Mouse (Mus musculus) CH12.LX (cell line): Measurements from ENCODE around the gene Cyp4x1. TPM values are rescaled to one million over a fixed set of nuclear protein-coding genes. Genes with fewer than 3 reads are reported as not detected.

ENCODE experiments used
- DNase-seq: peaks from one replicate; pipeline ENCODE4 v3.0.0-alpha.2; 2013; ENCODE audit errors: extremely low read depth
- H3K27ac ChIP-seq: 2 replicates; pipeline ENCODE4 v1.5.1; 2012; ENCODE audit warnings: low read depth, mild to moderate bottlenecking, control low read depth, moderate library complexity; ENCODE audit not compliant: insufficient read depth
- H3K27me3 ChIP-seq: replicated peaks from 2 replicates; pipeline ENCODE3; 2012; ENCODE audit warnings: inconsistent platforms
- H3K36me3 ChIP-seq, 2 experiments: replicated peaks in 1 of 2; 2 replicates each; pipeline versions ENCODE3 to v1.6.1; 2012; ENCODE audit warnings: inconsistent platforms in 1 of 2, low read length in 1 of 2, mild to moderate bottlenecking in 1 of 2, mixed read lengths in 1 of 2, moderate library complexity in 1 of 2; ENCODE audit not compliant: control insufficient read depth in 1 of 2, insufficient read depth in 1 of 2
- H3K4me1 ChIP-seq, 2 experiments: 2 replicates each; pipeline ENCODE4 v1.6.1; 2012; ENCODE audit warnings: inconsistent platforms in 1 of 2, moderate library complexity in 1 of 2; ENCODE audit not compliant: insufficient read depth in 2 of 2, control insufficient read depth in 1 of 2
- H3K4me2 ChIP-seq: 2 replicates; pipeline ENCODE4 v1.6.1; 2012; ENCODE audit warnings: low read depth, mild to moderate bottlenecking, control low read depth; ENCODE audit not compliant: poor library complexity, insufficient read depth, severe bottlenecking
- H3K4me3 ChIP-seq, 3 experiments: fragments of 150-350 bp in 1 of 3; sonication (generic) in 1 of 3; replicated peaks in 1 of 3; 2 replicates each; pipeline versions ENCODE3 to v1.5.1; 2011 to 2012; ENCODE audit warnings: low read depth in 2 of 3, low read length in 2 of 3, mild to moderate bottlenecking in 2 of 3, moderate library complexity in 2 of 3, control low read depth in 1 of 3, improper control_type of control experiment in 1 of 3, inconsistent platforms in 1 of 3, mixed read lengths in 1 of 3; ENCODE audit not compliant: poor library complexity in 1 of 3
- H3K79me2 ChIP-seq: replicated peaks from 2 replicates; pipeline ENCODE4 v1.6.1; 2012; ENCODE audit warnings: mild to moderate bottlenecking, moderate library complexity; ENCODE audit not compliant: control insufficient read depth, poor library complexity, insufficient read depth, severe bottlenecking; ENCODE audit errors: extremely low read depth
- H3K9ac ChIP-seq: 2 replicates; pipeline ENCODE4 v1.6.1; 2012; ENCODE audit warnings: low read depth, mild to moderate bottlenecking, control low read depth, moderate library complexity; ENCODE audit not compliant: insufficient read depth
- H3K9me3 ChIP-seq: replicated peaks from 2 replicates; pipeline ENCODE3; 2012; ENCODE audit warnings: low read length, inconsistent platforms, mixed read lengths
- CHD1 ChIP-seq: IDR thresholded peaks from 2 replicates; pipeline ENCODE4 v1.6.1; 2012; ENCODE audit warnings: low read depth, low read length, improper control_type of control experiment, inconsistent platforms
- CTCF ChIP-seq, 2 experiments: IDR thresholded peaks in 1 of 2; conservative IDR thresholded peaks in 1 of 2; 2 replicates each; pipeline ENCODE4 v1.5.1; 2011 to 2012; ENCODE audit warnings: low read depth in 2 of 2, low read length in 2 of 2, improper control_type of control experiment in 1 of 2, inconsistent platforms in 1 of 2, mild to moderate bottlenecking in 1 of 2, moderate library complexity in 1 of 2
- E2F4 ChIP-seq: IDR thresholded peaks from 2 replicates; pipeline ENCODE4 v1.6.1; 2011; ENCODE audit warnings: low read depth, low read length, improper control_type of control experiment; ENCODE audit not compliant: insufficient replicate concordance
- ELF1 ChIP-seq: IDR thresholded peaks from 2 replicates; pipeline ENCODE4 v1.6.1; 2014; ENCODE audit warnings: low read depth, mild to moderate bottlenecking, inconsistent platforms, low read length, improper control_type of control experiment
- IRF4 ChIP-seq: IDR thresholded peaks from 2 replicates; pipeline ENCODE4 v1.6.1; 2014; ENCODE audit warnings: low read depth, mild to moderate bottlenecking, inconsistent platforms, low read length, improper control_type of control experiment
- JUND ChIP-seq: conservative IDR thresholded peaks from 2 replicates; pipeline ENCODE4 v1.6.1; 2011; ENCODE audit warnings: low read depth, low read length, improper control_type of control experiment
- KAT2A ChIP-seq: IDR thresholded peaks from 2 replicates; pipeline ENCODE4 v1.6.1; 2012; ENCODE audit warnings: low read length, improper control_type of control experiment, inconsistent platforms; ENCODE audit not compliant: insufficient replicate concordance
- MAZ ChIP-seq: IDR thresholded peaks from 2 replicates; pipeline ENCODE4 v1.6.1; 2012; ENCODE audit warnings: low read depth, mild to moderate bottlenecking, inconsistent platforms, low read length, improper control_type of control experiment, moderate library complexity
- MEF2A ChIP-seq: IDR thresholded peaks from 2 replicates; pipeline ENCODE4 v1.6.1; 2014; ENCODE audit warnings: low read depth, mild to moderate bottlenecking, inconsistent platforms, low read length, improper control_type of control experiment, borderline replicate concordance
- MXI1 ChIP-seq: IDR thresholded peaks from 2 replicates; pipeline ENCODE4 v1.6.1; 2011; ENCODE audit warnings: mild to moderate bottlenecking, low read depth, low read length, improper control_type of control experiment
- NELFE ChIP-seq: IDR thresholded peaks from 2 replicates; pipeline ENCODE4 v1.6.1; 2011; ENCODE audit warnings: low read depth, low read length, improper control_type of control experiment
- NRF1 ChIP-seq: IDR thresholded peaks from 2 replicates; pipeline ENCODE4 v1.6.1; 2014; ENCODE audit warnings: low read depth, mild to moderate bottlenecking, inconsistent platforms, low read length, improper control_type of control experiment, moderate library complexity
- PAX5 ChIP-seq: IDR thresholded peaks from 2 replicates; pipeline ENCODE4 v1.6.1; 2012; ENCODE audit warnings: low read length, inconsistent platforms, mixed read lengths
- POLR2A ChIP-seq: IDR thresholded peaks from 2 replicates; pipeline ENCODE4 v1.6.1; 2011; ENCODE audit warnings: low read depth, mild to moderate bottlenecking, improper control_type of control experiment, low read length
- SMC3 ChIP-seq: IDR thresholded peaks from 2 replicates; pipeline ENCODE4 v1.6.1; 2011; ENCODE audit warnings: low read depth, low read length, improper control_type of control experiment
- TBP ChIP-seq: conservative IDR thresholded peaks from 2 replicates; pipeline ENCODE4 v1.6.1; 2011; ENCODE audit warnings: low read depth, low read length, improper control_type of control experiment
- TCF12 ChIP-seq: IDR thresholded peaks from 2 replicates; pipeline ENCODE4 v1.6.1; 2014; ENCODE audit warnings: low read depth, mild to moderate bottlenecking, inconsistent platforms, low read length, improper control_type of control experiment
- ZMIZ1 ChIP-seq: IDR thresholded peaks from 2 replicates; pipeline ENCODE4 v1.6.1; 2012; ENCODE audit warnings: low read depth, mild to moderate bottlenecking, inconsistent platforms, low read length, improper control_type of control experiment
- dilution Hi-C: fragments of 300-500 bp; cut with MboI; formaldehyde crosslinking; loops from 2 replicates; pipeline ENCODE4 v1.14.3; 2020; ENCODE audit warnings: low sequenced_read_pairs; ENCODE audit not compliant: extremely low pct_unique_long_range_greater_than_20kb, extremely low pct_ligation_motif_present
- in situ Hi-C: fragments of 300-500 bp; cut with MboI; formaldehyde crosslinking; loops from 3 replicates; pipeline ENCODE4 v1.14.3; 2019; ENCODE audit warnings: low sequenced_read_pairs, low pct_ligation_motif_present, low pct_unique_long_range_greater_than_20kb, mixed read lengths
- polyA plus RNA-seq: library from polyadenylated mRNA; unstranded; fragments of >175 nt; gene quantifications from 2 replicates; pipeline ENCODE4 v1.2.1, GENCODE M21; 2012; ENCODE audit warnings: low read depth; ENCODE audit not compliant: insufficient read length
- total RNA-seq, 2 experiments: library from RNA; depleted of rRNA; stranded (reverse); fragments of 300-350 nt in 1 of 2; fragments of >200 nt in 1 of 2; gene quantifications; 2 replicates each; pipeline ENCODE4 v1.2.3; 2012 to 2014

Gene Cyp4x1
- total and polyA plus RNA-seq, 3 experiments, result 0.07 TPM; not detected in 2

DNA sequence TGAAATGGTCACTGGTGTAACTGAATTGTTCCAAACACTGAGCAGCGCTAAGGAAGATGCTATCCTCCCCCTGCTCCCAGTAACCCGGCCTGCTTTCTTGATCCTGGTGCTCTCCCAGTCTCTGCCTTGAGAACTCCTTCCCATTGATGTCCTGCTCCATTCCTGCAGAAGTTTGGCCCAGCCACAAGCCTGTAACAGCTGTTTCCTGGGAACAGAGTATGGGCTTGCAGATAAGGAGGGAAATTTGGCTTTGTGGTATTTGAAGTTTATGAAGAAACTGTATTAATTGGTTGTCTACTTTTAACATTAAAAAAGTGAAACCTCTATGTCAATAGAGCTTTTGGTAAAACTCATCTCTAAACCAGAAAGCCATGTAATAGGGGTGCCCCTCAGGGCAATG lies 10.6 kb downstream of the Cyp4x1 start:
- TF ChIP-seq NELFE (no peak), IRF4 (no peak), E2F4 (no peak), NRF1 (no peak), ELF1 (no peak), CTCF (conservative IDR thresholded peaks at IDR 0.05 in 1 of 2, IDR thresholded peaks at IDR 0.05 in 1 of 2; ENCODE audit: low read depth in 2 of 2, low read length in 2 of 2) (no peak), KAT2A (no peak), MXI1 (no peak)
- Histone ChIP-seq H3K4me1 (no peaks in the 10 kb centered on the region), H3K4me2 (no peak overlapping the region), H3K79me2 (no peaks in the 10 kb centered on the region), H3K4me3 (no peak overlapping the region), H3K36me3 (no peaks in the 10 kb centered on the region), H3K27me3 (peaks cover 84% of the 10 kb centered on the region), H3K27ac (no peak overlapping the region), H3K9me3 (no peaks in the 10 kb centered on the region), H3K9ac (no peak overlapping the region)
- DNase-seq, result no peak
- in situ Hi-C loops (no loop called here), dilution Hi-C loops (no loop called here)

DNA sequence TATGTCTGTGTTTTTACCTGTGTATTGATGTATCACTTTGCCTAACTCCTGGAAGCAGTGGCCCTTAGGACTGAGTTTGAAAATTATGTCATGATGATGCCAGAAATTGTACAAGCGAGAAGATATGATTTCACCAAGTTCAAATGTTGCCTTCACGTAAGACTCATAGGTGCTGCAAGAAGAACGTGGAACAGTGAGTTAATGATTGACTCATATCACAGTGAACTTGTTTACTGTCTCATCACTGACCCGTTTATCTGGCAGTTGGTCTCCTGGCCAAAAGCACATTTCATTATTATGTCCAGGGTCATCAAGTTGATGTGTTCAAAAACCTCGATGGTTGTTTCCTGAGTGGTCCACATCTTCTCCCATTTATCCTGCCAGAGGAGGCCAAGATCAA lies 12.5 kb downstream of the Cyp4x1 start:
- no peak overlapping the region for H3K27ac ChIP-seq
- dilution Hi-C loops, result no loop called here
- H3K9me3 ChIP-seq, result no peaks in the 10 kb centered on the region
- in situ Hi-C loops, result no loop called here
- H3K4me1 ChIP-seq, result no peaks in the 10 kb centered on the region
- H3K27me3 ChIP-seq, result peaks cover 81% of the 10 kb centered on the region
- no peaks in the 10 kb centered on the region for H3K79me2 ChIP-seq
- no peaks in the 10 kb centered on the region for H3K36me3 ChIP-seq
- DNase-seq, result no peak
- TF ChIP-seq IRF4 (no peak), TBP (no peak), NELFE (no peak), POLR2A (no peak), MEF2A (no peak), CHD1 (no peak), TCF12 (no peak), CTCF (conservative IDR thresholded peaks at IDR 0.05 in 1 of 2, IDR thresholded peaks at IDR 0.05 in 1 of 2; ENCODE audit: low read depth in 2 of 2, low read length in 2 of 2) (no peak), SMC3 (no peak), PAX5 (no peak)
- no peak overlapping the region for H3K9ac ChIP-seq
- H3K4me3 ChIP-seq, result no peak overlapping the region
- no peak overlapping the region for H3K4me2 ChIP-seq

DNA sequence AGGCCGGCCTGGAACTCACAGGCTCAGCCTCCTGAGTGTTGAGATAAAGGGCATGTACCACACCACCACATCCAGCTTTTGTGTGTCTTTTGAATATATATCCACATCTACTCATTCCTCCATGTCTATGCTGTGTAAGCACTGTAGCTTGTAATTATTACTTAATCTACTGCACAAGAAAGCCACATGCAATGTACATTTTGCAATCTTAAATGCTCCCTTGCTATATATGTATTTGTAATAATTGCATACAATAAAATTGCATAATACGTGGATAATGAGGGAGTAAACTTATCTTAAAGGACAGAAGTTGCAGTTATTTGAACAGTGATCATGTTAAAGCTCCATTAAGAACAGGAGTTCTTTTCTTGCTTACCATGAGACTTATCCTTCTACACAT lies 12.9 kb downstream of the Cyp4x1 start:
- Histone ChIP-seq H3K4me1 (peaks cover 0 to 3% of the 10 kb centered on the region in 2 experiments; a peak in 1 of 4 replicates), H3K9ac (no peak overlapping the region)

More for the DNA sequence above, 12.9 kb downstream of the Cyp4x1 start:
- H3K9me3 ChIP-seq, result no peaks in the 10 kb centered on the region
- no peak overlapping the region for H3K4me3 ChIP-seq
- TF ChIP-seq MEF2A, result no peak
- TF ChIP-seq ZMIZ1, result no peak
- no peak for TF ChIP-seq PAX5
- no peak for TF ChIP-seq MAZ
- TF ChIP-seq JUND, result no peak
- TF ChIP-seq, all 38 proteins: peak for 0
- in situ Hi-C loops, result no loop called here
- Histone ChIP-seq H3K36me3 (no peaks in the 10 kb centered on the region), H3K4me2 (no peak overlapping the region), H3K27me3 (peaks cover 76% of the 10 kb centered on the region), H3K27ac (no peak overlapping the region), H3K79me2 (no peaks in the 10 kb centered on the region)
- DNase-seq, result no peak
- dilution Hi-C loops, result no loop called here
